Mouse (Mus musculus): ENCODE results near the gene Pcyt2.

Gene Pcyt2

GRCm38 (mm10) chr11:120617519-120618112 is at the start of gene Pcyt2:
Gene Pcyt2, minus strand, starts transcription at chr11:120617936.
- peak; percentile 96 for DNase-seq

DNA sequence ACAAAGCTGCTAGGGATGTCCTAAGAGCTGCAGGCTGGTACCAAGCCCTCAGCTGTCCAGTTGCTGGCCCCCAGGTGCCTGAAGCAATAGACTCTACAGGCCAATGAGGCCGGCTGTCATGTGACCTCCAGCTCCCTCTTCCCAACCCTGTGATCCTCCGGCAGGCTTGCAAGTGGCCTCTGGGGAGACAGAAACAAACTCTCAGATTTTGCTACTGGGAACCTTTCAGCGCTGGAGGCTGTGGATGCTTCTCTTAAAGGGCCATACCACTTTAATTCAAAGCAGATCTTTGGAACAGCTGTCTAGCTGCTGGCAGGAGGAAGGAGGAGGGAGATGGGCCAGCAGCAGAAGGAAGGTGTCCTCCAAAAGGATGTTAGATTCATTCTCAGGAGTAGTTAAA is 48.9 kb upstream of the Pcyt2 start:
- no peak for DNase-seq

DNA sequence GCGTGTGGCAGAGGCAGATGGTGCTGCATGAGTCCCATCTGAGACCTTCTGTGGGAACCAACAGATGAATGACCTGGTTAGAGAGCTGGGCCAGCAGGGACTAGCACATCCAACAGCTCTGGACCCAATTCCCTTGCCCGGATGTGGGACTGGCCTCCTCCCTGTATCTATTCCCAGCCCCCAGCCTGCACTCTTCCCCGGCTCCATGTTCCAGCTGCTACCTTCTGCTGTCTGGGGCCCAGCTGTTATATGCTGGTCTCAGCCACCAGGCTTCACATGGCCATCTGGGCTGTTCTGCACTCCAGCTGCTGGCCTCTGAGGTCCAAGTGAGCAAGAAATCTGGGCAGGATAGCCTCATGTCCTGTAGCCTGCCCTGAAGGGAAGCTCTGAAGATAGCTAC is 47.7 kb upstream of the Pcyt2 start:
- peak; percentile 55 for DNase-seq

GRCm38 (mm10) chr11:120663714-120664113 is 46.0 kb upstream of the Pcyt2 start:
- DNase-seq = no peak

GRCm38 (mm10) chr11:120662759-120663158 is 45.0 kb upstream of the Pcyt2 start:
- no peak for DNase-seq

DNA sequence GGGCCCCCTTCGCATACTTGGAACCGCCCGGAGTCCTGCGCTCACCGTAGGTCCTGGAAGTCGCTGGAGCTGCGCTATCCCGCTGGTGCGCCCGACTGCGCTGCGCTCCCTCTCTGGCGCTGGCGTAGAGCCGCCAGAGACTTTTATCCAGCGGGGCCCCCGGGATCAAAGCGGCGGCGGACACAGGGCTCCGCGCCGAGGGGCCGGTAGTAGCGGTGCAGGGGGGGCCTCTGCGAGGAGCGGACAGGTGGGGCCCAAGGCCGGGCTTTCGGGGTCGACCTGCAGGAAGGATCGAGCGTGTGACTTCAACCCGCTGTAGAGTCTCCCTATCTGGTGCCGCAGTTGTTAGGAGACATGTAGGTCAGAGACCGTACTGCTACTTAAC is 43.3 kb upstream of the Pcyt2 start, which contains the start of gene Notum:
Gene Notum, minus strand, starts transcription at position 100 of the 385 bp plus-strand sequence.
- no peak for DNase-seq

DNA sequence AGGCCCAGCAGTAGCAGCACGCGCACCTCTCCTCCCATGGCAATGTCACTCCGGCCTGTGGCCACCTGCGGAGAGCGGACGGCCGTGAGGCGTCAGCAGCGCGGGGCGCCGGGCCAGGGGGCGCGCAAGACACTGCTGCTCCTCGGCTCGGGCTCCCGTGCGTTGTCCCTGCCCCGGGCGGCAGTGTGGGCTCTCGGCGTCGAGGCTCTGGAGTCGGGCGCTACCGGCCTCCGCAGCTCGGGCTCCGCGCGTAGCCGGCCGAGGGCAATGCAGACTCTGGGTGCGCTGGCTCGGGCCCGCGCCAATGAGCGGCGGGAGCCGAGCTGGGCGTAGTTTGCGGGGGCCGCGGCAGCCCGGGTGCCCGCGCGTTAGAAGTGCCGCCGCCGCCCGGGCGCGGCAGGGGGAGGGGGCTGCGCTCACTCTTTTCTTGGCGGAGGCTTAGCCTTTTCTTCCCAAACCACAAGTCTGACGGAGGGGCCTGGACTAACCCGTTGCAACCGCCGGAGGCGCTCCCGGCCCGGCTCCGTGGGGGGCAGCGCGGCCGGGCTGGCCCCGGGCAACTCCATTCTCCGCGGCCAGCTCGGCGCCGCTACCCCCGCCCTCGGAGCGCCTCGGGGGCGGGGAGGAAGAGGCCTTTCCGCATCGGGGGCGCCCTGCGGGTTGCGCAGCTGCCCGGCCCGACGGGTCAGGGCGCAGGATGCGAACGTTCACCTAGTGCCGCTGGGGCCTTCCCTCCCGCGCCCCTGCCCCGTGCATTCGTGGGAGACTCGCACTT is 42.8 kb upstream of the Pcyt2 start:
- peak; percentile 58 for DNase-seq

DNA sequence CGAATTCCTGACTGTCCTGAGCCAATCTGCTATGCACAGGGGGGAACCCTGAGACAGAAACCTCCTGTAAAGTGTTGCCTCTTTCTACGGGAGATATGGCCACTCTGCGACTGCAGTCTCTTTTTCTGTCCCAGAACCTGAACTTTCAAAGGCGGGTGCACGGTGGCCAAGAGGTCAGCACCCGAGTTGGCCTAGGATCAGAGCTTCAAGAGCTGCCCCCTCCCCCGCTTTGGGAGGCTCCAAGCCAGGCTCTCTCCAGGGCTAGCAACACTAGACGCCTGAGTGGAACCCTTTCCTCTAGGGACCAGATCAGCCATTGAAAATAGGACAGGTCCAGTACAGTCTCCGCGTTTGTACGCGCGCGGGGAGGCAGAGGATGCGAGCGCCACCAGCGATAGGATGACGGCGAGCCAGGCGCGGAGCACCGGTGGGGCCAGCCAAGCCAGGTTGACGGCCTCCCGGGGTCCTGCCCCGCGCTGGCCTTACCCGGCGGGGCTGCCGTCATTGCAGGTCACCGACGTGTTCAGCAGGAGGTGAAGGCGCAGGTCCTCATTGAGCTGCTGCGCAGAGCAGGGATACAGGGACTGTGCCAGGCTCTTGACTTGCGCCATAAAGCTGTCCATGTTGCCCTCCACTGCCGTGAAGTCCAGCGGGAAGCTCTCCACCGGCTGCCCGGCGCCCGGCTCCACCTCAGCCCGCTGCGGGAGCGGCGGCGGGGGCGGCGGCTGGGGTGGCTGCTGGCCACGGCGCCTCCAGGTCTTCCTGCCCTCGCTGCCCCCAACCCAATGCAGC is 42.0 kb upstream of the Pcyt2 start:
- DNase-seq = peak; percentile 21

DNA sequence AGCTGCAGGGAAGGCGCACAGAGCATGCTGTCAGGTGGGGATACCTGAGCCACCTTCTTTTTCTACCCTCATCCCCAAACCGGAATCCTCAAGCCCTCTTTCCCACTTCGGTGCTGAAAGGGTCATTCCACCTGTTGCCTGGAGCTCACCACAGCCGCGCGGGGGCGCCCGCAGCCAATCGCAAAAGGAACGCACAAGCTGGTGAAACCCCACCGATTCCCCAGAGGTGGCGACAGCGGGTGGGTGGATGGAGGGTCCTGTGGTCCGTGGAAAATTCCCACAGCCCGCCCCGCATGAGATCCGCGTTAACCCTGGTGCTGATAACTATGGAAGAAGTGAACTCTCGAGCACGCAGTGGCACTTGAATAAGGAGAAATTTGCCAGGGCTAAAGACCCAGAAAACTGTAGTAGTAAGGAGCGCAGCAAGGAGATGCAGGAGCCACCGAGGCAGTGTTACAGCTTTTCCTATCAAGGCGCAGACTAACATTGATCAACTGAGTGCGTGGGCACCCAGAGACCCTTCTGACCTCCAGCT is 41.2 kb upstream of the Pcyt2 start:
- DNase-seq = peak; percentile 87

DNA sequence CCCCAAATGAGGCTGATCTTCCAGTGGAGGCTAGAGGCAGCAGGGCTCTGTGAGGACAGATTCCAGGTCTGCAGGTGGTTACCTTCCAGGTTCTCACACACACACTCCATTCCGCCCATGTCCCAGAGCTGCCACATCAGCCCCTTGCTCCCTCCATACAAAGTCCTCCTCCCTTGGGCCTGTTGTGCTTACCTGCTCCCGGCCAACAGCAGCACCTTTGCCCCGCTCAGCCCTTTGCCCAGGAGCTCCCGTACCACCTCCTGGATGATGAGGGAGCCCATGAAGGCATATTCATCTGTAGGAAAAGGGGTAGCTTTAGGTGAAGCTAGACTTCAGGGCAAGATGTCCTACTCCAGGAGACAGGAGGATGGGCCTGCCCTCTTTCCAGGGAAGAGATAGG is 39.6 kb upstream of the Pcyt2 start:
- DNase-seq = peak; percentile 60

GRCm38 (mm10) chr11:120654741-120655140 is 37.0 kb upstream of the Pcyt2 start:
- DNase-seq = peak; percentile 33

DNA sequence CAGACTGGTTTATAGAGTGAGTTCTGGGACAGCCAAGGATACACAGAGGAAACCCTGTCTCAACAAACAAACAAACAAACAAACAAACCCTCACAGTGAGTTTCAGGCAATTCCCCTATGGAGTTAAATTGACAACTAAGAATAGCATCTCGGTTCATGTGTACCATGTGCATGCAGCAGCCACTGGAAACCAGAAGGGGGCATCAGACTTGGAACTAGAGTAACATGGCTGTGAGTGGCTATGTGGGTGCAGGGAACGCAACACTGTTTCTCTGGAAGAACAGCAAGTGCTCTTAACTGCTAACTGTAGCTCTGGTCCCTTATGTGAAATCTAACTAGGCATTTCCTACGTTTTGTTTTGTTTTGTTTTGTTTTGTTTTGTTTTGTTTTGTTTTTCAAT is 34.1 kb upstream of the Pcyt2 start:
- DNase-seq = no peak

GRCm38 (mm10) chr11:120648001-120648476 is 30.3 kb upstream of the Pcyt2 start, which contains the start of gene Myadml2:
Gene Myadml2, minus strand, starts transcription at chr11:120648158.
- no peak for DNase-seq

DNA sequence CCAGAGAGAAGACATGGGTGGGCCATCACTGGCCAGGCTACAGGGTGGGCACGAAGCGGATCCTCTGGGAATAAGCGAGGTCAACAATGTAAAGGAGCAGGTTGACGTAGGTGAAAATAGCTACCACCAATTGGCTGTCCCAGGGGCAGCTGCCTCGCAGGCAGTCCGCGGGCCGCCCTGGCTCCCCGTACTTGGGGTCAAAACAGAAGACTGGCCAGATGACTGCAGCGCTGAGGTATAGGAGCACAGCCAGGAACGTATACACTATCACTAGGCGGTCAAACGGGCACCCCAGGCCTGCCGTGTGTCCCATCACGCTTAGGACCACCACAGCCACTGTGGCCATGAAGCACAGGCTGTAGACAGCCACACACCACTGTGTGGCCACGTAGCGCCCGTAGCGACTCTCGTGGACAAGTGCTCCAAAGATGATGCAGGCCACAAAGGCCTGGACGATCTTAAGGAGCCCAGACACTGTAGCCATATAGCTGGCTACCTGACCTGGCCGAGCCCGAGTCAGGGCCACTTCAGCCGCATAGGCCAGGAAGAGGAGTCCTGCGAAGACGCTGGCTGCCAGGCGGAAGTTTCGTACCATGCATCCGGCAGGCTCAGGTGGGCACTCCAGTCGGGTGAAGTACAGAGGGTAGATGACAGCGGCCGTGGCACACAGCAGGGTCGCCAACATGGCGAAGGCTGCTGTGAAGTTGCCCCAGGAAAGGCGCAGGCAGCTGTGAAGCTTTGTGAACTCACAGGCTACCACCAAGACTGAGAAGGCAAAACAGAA is 29.5 kb upstream of the Pcyt2 start:
- DNase-seq = no peak

DNA sequence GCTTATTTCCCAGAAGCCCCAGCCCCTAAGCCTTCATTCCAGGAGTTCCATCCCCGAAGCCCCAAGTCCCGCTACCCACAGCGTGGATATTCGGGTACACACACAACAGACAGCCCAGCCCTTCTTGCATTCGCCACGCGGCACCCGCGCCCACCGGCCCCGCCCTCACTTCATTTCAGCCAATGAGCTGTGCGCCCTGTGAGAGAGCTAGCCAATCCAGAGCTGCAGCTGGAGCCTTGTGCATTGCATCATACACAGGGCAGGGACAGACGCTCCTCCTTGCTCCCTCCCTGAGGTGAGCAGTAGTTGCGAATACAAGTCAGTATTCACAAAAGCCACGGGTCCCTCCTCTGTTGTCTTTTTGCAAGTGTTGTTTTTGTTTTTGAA is 25.9 kb upstream of the Pcyt2 start, which contains the start of gene Pycr1:
Gene Pycr1, minus strand, starts transcription at position 169 of the 387 bp plus-strand sequence.
- peak; percentile 95 for DNase-seq

DNA sequence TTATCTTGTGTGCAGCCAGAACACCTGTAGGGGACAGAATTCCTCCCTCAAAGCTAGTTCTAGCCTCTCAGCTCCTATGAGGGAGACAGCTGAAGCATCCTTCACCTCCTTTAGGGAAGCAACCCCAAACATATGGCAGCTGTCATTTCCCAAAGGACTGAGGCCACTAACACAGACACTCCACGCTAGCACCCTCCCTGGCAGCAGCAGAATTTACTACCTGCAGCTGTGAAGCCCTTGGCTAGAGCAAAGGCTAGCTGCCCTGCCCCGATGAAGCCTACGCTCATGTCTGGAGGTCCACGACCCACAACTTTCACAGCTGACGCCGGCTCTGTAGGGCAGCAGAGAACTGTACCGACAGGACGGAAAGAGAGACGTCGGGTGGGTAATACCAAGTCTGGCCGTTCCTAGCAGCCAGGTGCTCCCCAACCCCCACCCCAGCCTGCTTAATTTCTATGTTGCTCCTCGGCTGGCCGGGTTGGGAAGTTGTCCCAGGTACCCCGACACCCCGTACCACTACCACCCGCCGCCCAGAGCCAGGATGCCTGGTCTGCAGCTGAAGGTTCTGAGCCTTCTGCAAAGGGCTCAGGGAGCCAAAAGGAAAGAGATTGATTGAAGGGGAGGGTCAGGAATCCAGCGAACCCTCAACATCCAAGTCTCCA is 25.3 kb upstream of the Pcyt2 start:
- DNase-seq = no peak

DNA sequence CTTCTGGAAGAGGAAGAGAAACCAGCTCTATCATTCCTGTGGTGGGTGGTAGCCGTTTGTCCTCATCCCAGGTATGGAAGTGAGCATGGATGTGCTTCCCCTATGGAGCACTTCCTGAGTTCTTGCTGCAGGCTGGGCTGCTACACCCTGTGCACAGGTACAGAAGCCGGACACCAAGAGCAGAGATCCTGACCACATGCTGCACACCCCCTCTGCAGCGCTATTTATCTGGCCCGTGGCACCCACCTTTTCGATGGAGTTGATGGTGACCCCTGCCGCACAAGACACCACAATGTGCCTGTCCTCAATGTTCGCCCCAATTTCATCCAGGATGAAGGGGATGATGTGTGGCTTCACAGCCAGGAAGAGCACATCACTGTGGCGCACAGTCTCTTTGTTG is 24.1 kb upstream of the Pcyt2 start:
- no peak for DNase-seq

GRCm38 (mm10) chr11:120641255-120641654 is 23.5 kb upstream of the Pcyt2 start:
- peak; percentile 0 for DNase-seq

- DNase-seq = no peak
These were observed 17.1 kb upstream of the Pcyt2 start for GRCm38 (mm10) chr11:120634810-120635209.

DNA sequence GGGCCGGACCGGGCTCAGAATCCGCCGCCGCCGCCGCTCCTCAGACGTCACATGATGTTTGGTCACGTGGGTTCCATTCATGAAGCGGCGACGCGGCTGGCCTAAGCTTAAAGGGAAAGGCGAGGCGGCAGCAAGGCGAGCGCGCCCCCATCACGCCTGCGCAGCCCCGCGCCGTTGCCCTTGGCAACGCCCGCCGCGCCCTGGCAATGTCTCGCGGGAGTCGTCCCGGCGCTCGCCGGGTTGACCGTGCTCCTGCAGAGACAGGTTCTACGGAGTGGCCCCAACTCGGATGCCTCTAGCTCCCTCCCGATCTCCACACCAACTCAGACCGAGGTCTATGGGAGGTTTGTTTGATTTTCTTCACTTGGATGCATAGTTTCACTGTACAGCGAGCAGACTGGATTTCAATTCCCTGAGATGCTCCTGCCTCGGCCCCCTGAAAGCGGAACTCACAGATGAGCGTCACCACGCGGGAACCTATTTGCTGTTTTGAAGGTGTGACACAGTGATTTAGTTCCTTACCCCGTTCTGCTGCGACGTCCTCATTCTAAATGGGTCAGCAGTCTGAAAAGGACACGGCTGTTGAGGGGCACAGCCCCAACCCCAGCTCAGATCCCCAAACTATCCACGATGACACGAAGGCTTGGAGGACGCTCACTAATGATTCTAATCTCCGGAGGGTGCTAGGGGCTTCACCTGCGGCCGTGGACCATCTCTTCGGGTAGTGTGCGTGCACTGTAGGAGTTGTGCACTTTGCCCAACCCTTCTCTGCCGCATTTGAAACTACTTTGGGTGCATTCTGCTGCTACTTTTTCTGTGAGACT is 16.0 kb upstream of the Pcyt2 start, which contains the start of gene Mafg:
Gene Mafg, minus strand, starts transcription at position 81 of the 824 bp plus-strand sequence.
- peak; percentile 97 for DNase-seq
